Mouse (Mus musculus) CD8-positive naive resting alpha-beta T cell, adult 2 months (primary cell): ENCODE measurements at regions not wholly inside any gene's neighbourhood (a gene's known extent, or its start where the extent isn't known, plus 50 kb on each side); places are given as distances from the start of the nearest gene placed in this dataset.

Experiments used
- DNase-seq, 2 experiments: peaks; one replicate each; pipeline ENCODE4 v3.0.0; 2022; ENCODE audit warnings: low read depth in 2 of 2, low spot score in 2 of 2

DNA sequence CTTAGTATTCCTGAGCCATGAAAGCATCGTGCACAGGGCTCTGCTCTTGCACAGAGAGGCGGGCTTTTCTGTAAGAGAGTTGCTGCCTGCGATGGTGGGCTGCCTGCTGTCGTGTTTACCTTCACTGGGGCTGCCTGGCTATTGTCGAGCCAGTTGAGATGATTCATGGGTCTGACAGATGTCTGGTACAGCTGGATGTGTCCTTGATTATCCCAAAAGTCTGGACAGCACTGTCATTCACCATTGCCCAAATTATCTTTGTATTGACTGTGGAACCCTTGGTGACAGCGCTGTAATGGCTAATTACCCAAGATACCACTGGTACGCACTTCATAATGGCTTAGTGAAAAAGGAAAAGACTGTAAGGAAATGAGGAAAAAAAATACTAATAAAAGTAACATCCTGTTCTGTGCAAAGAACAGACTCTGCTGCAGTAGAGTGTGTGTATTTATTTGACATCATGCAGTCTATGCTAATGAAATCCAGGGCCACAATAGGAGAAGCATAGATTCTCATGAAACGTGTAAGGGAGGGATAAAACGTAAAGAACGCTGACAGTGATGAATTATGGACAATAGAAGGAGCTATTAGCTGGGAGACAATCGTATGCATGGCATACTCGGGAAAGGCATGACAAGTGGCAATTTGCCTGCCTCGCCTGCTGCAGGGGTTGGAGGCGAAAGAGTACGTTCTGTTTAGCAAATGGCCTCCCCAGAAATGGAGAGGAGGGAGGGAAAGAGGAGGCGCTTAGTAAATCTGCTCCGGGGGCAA is 208.2 kb upstream of the Atp5g3 start:
- DNase-seq, result no peak

DNA sequence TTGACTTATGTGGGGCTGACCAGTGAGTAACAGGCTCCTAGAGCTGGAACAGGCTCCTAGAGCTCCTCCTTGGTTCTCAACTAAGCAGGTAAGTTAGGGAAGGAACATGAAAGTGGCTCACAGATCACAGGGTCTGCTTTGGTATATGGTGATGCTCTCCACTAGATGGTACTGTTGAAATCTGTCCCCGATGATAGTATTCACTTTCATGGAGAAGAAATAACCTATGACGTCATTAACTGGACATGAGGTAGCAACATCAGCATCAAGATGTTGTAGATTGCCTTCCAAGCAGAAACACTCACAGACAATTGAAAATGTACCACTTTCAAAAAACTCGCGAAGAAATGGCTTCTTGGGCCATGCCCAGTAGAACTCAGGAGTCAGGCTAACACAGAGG is 195.3 kb upstream of the Atp5g3 start:
- DNase-seq, result no peak

DNA sequence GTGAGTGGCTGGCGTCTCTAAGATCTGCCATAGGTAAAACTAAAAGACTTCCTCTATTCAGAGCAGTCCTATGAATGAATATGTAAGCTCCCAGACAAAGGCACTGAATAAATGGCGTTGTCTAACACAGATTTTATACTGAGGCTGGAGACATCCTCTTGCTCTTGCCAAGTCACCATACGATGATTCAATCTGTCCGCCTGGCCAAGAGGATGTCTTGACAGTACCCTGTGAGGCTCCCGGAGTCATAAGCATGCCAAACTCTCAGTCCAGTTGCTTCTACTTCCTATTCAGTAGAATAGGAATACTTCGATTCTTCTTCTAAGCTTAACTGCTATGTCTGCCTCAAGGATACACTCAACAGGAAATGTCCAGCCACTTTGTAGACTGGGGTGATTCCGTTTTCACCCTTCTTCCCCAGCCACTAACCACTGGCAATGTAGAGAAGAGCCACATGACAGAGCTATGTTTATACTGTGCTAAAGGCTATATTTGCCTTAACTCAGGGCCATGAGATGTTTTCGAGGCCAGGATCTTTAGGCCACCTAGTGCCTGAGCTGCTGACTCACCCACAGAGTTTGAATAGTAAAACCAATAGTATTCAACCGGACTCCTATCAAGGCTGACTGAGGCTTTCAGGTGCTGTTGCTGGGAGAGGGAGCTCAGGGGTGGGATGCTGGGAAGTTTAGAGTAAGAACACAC is 188.7 kb upstream of the Atp5g3 start:
- no peak for DNase-seq

DNA sequence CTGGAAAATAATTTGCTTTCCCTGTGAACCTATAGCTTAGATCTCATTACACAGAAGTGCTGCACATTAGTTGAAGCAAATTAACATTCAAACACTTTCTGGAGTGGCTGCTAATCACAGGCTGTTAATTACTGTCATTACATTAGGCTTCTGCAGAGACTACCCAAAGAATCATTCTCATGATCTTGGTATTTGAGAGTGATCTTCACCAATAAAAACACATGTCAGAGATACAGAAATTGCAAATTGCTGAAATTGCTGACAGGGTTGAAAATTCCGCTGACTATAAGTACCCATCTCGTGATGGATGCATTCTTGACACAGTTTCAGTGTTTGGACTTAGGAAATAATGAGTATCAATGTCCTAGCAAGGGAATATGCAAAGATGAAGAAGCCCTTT is 185.7 kb upstream of the Atp5g3 start:
- no peak for DNase-seq

DNA sequence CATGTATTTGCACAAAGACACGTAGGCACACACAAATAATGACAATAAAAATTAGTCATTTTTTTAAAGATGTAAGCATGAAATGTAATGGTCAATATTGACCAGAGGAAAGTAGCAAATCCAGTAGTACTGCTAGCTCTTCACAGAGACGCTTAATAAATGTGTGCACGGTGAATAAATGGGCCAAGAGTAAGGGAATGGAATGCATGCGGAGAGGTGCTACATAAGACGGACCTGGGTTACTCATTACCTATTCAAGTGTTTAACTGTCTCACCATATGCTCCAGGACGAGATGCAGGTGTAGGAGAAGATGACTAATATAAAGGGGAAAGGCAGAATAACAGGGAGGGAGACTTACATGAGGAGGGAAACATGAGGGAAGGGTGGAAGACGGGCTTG is 182.4 kb upstream of the Atp5g3 start:
- no peak for DNase-seq

DNA sequence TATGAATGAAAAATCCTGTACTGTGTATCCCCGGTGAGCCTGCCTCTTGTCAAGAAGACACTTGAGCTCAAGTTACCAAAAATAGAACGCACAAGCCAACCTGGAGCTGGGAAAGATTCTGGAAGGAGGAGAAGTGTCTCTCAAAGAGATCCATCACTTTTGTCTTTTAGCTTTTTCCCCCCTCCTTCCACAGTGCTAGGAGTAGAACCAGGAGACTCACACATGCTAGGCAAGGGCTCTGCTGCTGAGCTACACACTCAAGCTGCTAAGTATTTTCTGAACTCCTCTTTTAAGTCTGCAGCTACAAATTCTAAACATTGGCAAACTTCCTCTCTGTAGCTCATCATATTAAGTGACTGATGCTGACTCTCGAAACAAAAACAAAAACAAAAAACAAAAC is 176.2 kb upstream of the Atp5g3 start:
- DNase-seq, result no peak

DNA sequence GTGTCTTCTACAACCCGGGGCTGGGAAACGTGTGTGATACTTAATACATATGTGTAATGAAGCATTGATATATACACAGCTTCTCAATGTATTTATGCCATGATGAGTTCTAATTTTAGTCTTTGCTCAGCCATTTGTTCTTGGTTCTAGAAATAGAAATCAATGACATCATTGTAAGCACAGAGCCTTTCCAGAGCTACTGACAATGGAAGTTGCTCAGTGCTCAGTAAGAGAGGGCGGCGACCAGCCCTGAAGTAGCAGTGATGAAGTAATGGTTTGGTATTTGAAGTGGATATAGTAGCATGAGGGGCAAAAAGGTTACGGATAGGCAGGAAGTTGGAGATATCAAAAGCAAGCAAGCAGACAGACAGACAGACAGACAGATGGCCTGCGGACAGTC is 173.8 kb upstream of the Atp5g3 start:
- DNase-seq, result no peak

DNA sequence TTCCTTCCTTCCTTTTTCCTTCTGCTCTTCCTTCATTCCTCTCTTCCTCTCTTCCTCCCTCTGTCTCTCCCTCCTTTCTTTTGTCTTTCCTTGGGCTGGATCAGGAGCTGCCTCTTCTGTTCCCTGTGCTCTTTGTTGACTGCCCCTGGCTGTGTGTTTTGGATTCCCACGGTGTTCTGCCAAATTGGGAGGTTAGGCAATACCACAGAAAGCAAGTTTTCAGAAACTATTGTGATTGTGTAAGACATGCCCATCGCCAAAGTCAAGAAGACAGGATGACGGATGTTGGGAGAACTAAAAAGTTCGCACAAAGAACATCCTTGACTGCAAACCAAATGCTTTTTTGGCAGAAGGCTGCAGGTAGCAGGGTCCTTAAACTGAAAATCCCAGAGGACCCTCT is 165.6 kb upstream of the Atp5g3 start:
- no peak for DNase-seq

DNA sequence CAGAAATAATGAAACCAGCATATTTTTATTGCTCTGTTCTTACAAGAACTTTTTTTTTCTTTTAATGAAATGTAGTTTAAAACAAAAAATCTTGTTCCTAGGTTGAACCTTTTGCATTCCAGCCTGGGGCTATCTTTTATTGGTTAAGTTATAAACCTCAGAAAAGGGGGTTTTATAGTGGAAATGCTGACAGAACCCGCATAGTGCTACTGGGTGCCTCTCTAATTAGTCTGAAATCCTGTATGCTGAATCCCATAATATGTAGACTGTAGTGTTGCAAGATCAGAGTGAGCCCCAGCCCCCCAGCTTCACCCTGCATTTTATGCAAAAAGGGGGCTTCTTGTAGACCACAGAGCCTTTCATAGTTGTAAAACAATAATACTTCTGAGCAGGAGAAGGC is 164.4 kb upstream of the Atp5g3 start:
- no peak for DNase-seq

DNA sequence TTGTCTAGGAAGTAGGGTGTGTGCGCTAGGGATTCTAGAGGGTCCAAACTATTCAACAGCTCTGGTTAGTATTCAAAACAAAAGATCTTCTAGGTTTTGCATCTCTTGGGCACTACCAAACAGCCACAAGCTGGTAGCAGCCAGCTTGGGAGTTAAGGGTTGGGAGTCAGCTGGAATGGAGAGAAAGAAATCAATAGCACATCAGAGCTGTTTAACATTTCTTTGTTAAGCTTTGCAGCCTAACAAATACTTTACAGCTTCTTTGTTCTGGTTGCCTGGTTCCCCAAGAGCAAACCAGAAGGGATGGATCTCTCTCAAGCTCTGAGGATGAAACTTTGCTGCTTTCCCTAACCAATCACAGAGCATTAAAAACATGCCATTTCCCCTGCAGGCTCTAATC is 162.3 kb upstream of the Atp5g3 start:
- no peak for DNase-seq

DNA sequence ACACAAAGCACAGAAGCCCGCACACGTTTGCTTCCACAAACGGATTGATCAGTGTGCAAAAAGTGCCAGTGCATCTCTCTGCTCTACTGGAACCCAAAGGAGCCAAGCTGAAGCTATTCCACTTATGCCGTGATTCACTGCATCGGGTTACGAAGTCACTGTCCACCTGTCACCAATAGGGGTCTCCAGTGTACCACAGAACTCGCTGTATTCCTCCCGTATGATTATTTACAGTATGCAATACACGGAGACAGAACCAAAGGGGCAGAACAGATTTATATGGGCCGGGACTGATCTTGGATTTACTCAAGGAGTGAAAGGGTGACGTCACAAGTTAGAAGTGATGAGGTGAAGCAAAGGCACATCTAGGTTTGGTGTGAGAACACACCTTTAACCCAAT is 155.5 kb upstream of the Atp5g3 start:
- DNase-seq, result peak in 1 of 2 experiments; percentile 4

DNA sequence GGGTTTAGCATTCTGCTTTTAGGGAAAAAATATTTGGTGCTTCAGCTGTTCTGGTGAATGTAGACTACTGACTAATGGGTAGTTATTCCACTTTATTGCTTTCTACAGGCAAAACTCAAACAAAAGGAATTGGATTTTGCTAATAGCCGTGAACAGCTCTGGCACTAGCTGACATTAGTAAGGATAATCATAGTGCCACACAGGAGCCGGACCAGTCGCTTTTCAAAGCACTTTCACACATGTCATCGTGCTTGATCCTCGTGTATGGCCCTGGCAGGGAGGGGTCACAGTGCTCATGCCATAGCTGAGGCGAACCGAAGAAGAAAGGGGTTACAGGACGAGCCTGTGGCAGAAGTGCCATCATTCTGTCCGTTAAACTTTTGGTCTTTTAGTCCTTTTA is 153.2 kb upstream of the Atp5g3 start:
- DNase-seq, result no peak

DNA sequence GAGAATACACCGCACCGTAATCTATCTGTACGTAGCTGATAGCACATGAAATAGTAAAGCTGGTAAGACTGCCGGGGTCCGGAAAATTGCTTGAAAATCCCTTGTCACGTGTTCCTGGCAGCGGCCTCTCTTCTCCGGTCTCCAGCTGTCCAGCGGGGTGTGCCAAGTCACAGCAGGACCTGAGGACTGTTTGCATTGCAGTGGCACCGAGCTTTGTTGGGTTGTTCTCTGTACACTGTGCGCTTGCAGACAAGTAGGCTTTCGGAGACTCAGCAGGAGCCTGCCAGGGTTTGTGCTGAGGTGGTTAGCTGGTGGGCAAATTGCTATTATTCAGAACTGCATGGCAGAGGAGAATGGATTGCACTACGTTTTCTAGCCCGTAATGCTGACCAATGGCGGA is 152.7 kb upstream of the Atp5g3 start:
- no peak for DNase-seq

DNA sequence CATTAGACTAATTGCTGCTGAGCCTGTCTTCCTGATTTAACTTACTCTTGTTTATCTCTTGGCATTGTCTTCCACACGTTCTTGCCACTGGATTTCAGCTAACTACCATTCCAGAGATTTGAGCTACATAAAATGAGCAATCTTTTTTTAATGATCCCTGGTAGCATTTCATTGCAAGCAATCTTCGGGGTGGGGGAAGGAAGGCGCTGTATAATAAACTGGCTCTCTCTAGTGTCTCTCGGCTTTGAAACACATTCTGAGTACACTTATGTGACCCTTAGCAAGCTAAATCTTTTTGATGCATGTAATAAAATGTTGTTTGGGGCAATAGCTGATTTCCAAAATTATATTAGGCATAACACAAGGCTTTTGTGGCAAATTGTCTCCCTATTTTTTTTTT is 152.2 kb upstream of the Atp5g3 start:
- DNase-seq, result no peak

DNA sequence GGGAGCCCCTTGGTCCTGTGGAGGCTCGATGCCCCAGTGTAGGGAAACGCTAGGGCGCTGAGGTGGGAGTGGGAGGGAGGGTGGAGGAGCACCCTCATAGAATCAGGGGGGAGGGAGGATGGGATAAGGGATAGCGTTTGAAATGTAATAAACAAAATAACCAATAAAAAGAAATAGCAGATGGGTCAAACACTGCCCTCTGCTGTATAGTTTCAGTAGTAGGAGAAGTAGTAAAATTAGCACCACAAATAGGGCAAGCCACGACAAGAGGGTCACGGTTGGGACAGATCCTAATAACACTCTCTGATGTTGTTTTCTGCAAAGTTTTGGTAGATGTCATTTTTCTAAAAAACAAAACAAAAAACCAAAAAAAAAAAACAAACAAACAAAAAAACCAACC is 131.3 kb upstream of the Atp5g3 start:
- no peak for DNase-seq

DNA sequence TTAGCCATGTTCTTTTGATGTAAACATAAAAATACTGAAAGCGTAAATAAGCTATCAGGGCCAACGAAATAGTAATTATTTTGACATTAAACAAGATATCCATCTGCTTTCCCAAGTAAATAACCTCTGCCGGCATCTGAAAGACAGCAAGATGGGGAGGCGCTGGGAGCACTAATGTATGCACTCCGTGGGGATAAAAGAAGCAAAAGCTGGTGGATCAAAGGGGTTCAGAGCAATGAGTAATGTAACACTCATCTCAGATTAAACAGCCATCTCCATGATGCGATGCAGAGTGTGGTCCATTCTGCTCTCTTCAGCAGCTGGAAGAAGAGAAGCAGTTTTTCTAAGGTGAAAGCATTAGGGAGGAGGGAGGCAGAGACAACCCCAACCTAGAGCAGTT is 128.5 kb upstream of the Atp5g3 start:
- no peak for DNase-seq

DNA sequence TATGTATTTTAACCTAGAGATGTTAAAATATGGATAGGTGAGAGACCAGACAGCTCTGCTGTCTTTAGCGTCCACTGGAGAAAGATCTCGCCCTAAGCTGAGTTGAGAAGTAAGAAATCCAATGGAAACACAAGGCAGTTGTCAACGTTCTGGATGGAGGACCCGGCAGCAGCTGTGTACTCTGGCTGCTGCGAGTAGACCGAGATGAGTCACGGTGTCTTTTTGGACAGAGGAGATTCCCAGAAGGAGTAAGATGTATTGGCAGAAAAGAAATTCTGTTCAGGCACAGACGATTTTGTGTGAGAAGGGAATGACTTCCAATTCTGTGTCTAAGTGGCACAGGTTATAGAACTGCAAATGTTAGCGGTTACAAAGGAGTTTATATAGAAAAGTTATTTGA is 124.9 kb upstream of the Atp5g3 start:
- no peak for DNase-seq

DNA sequence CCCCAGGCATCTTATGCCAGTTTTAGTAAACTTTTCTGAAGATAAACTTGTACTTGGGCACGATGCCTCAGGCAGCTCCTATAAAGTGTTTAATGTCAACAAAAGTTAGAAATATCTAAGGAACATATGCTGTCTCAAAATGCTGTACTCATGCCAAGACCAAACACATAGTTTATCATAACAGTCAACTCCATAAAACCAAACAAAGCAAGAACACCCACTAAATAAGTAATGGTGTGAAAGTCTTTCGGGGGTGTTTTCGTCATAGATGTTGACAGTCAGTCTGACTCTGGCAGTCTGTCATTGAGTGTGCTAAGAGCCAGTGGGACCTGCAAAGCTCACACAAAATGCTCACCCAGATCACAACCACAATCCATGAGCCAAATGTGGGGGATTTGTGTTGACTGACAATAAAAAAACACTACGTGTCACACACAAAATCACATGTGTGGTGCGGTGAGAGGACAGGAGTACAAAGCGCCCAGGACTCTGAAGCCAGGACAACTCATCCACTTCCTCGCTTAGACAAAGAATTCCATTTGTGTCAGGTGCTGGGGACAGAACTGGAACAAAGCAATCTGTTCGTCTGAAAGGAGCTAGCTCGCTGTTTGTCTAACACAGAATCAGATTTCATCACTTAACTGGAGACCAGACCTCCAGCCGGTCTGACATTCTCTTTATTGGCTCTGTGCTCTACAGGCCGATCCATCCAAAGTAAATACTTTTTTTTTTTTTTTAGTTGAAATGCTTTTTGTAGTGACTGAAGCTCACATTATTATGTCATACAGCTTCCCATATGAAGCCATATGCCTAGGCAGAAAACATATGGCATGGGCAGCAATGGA is 121.3 kb upstream of the Atp5g3 start:
- no peak for DNase-seq

DNA sequence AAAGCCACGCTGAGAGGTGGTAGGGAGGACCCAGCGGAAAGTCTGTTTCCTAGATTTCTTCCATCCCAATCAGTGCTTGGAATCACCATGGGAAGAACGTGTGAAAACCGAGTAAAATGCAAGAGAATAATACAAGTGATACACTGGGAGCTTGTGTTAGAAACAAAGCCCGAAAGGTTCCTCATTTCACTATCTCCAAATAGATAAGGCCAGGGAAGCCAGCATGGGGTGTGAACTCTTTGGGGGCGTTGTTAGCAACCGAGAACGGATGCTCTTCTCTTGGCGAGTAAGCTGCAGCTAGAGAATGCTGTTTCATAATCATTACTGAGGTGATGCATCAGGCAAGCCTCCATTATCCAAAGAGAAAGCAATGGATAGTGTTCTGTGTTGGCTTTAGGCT is 118.8 kb upstream of the Atp5g3 start:
- DNase-seq, result no peak

DNA sequence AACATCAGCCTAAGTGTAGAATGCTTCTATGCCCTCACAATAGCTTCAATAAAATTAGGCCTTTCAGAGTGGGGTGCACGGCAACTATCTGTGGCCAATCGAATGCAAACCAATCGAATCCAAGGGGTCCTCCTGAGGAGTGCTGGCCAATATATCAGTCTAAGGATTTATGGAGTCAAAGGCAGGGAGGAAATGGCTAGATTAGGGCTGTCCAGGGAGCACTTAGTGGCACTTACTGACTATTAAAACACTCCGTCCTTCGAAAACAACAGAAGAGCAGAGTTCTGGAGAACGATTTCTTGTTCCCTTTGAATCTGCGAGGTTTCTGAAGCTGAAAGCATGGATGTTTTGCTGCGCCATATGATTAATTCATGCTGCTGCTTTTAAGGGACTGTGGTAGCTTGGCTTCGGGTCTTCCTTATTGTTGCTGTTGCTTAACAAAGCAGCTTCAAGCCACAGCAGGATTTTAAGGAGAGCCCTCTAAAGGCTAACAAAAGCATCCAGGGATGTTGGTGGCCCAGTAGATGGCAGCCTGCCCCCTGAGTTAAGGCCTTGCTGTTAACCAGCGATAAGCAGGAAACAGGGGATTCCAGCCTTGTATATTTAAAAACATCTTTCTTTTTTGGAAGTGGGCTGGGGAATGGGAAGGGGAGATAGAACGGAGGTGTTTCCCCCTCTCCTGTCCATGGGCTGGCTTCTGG is 116.4 kb upstream of the Atp5g3 start:
- no peak for DNase-seq

DNA sequence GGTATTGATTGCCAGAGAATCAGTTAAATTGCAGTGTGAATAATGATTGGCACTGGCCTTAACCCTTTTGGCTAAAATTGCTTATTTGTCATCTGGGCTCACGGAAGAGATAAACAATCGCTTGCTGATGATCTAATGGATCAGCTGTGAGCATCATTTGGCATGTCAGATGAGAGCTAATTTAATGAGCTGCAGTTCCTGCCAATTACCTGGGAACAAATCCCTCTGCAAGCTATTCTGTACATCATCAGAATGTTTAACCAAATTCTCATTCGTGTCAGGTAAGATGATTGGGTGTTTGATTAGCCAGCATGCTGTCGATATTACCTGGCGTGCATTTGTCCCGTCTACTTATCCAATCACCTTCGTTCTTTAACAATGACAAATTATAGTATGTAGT is 104.0 kb upstream of the Atp5g3 start:
- no peak for DNase-seq

DNA sequence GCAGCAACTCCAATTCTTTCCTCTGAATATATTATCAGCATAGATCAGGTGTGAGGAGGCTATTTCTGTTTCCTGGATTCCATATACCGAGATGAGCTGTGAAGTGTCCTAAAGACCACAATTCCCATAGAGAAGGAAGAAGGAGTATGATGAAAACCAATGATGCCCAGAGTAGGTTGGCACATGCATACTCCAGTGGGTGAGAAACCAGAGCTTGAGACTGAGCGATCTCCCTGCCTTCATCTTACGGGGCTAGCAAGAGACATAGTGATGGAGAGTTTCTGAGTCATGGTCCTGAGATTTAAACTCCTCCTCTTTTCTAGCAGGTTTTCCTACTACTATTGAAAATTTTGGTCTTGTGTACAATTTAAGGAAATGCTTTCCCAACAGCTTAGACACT is 103.1 kb upstream of the Atp5g3 start:
- no peak for DNase-seq
